Mouse (Mus musculus): ENCODE measurements at regions not wholly inside any gene's neighbourhood (a gene's known extent, or its start where the extent isn't known, plus 50 kb on each side); places are given as distances from the start of the nearest gene placed in this dataset.

- no peak for TF ChIP-seq GATA4 (IDR thresholded peaks at IDR 0.05; ENCODE audit: insufficient replicate concordance, low read length)
Measured at GRCm38 (mm10) chr7:71873817-71874216, 432.6 kb downstream of the Mctp2 start.

GRCm38 (mm10) chr7:71872912-71873311 lies 433.5 kb downstream of the Mctp2 start:
- TF ChIP-seq GATA4 (IDR thresholded peaks at IDR 0.05; ENCODE audit: insufficient replicate concordance, low read length): no peak; the same call in 1 of the 2 replicates

GRCm38 (mm10) chr7:71867090-71867489 lies 439.3 kb downstream of the Mctp2 start:
- no peak for TF ChIP-seq GATA4 (IDR thresholded peaks at IDR 0.05; ENCODE audit: insufficient replicate concordance, low read length)

GRCm38 (mm10) chr7:71865371-71866166 lies 440.8 kb downstream of the Mctp2 start:
- TF ChIP-seq GATA4 (IDR thresholded peaks at IDR 0.05; ENCODE audit: insufficient replicate concordance, low read length): no peak

- peak; percentile 18; the same call in 1 of the 2 replicates for TF ChIP-seq GATA4 (IDR thresholded peaks at IDR 0.05; ENCODE audit: insufficient replicate concordance, low read length)
Measured at GRCm38 (mm10) chr7:71852864-71853263, 453.5 kb downstream of the Mctp2 start.

GRCm38 (mm10) chr7:71849174-71849573 lies 457.2 kb downstream of the Mctp2 start:
- no peak for TF ChIP-seq GATA4 (IDR thresholded peaks at IDR 0.05; ENCODE audit: insufficient replicate concordance, low read length)

GRCm38 (mm10) chr7:71837845-71838244 lies 468.6 kb downstream of the Mctp2 start:
- no peak for TF ChIP-seq GATA4 (IDR thresholded peaks at IDR 0.05; ENCODE audit: insufficient replicate concordance, low read length)

- TF ChIP-seq GATA4 (IDR thresholded peaks at IDR 0.05; ENCODE audit: insufficient replicate concordance, low read length): no peak
Measured at GRCm38 (mm10) chr7:71831790-71832525, 474.4 kb downstream of the Mctp2 start.

GRCm38 (mm10) chr7:71829567-71829966 lies 476.8 kb downstream of the Mctp2 start:
- TF ChIP-seq GATA4 (IDR thresholded peaks at IDR 0.05; ENCODE audit: insufficient replicate concordance, low read length): no peak

- TF ChIP-seq GATA4 (IDR thresholded peaks at IDR 0.05; ENCODE audit: insufficient replicate concordance, low read length): no peak
Measured at GRCm38 (mm10) chr7:71816138-71816537, 464.9 kb upstream of the Gm10295 start.

GRCm38 (mm10) chr7:71794201-71794600 lies 442.9 kb upstream of the Gm10295 start:
- no peak for TF ChIP-seq GATA4 (IDR thresholded peaks at IDR 0.05; ENCODE audit: insufficient replicate concordance, low read length)

GRCm38 (mm10) chr7:71788401-71788800 lies 437.1 kb upstream of the Gm10295 start:
- TF ChIP-seq GATA4 (IDR thresholded peaks at IDR 0.05; ENCODE audit: insufficient replicate concordance, low read length): no peak

GRCm38 (mm10) chr7:71782496-71782895 lies 431.2 kb upstream of the Gm10295 start:
- no peak for TF ChIP-seq GATA4 (IDR thresholded peaks at IDR 0.05; ENCODE audit: insufficient replicate concordance, low read length)

GRCm38 (mm10) chr7:71749886-71750285 lies 398.6 kb upstream of the Gm10295 start:
- TF ChIP-seq GATA4 (IDR thresholded peaks at IDR 0.05; ENCODE audit: insufficient replicate concordance, low read length): no peak

- no peak for TF ChIP-seq GATA4 (IDR thresholded peaks at IDR 0.05; ENCODE audit: insufficient replicate concordance, low read length)
Measured at GRCm38 (mm10) chr7:71746118-71746897, 395.0 kb upstream of the Gm10295 start.

All from liver, adult (tissue).